Mouse (Mus musculus): ENCODE results near the gene Taf5.
A peak's percentile ranks its signal among the peaks of the same experiment; 100 is the strongest.

Taf5 gene

DNA sequence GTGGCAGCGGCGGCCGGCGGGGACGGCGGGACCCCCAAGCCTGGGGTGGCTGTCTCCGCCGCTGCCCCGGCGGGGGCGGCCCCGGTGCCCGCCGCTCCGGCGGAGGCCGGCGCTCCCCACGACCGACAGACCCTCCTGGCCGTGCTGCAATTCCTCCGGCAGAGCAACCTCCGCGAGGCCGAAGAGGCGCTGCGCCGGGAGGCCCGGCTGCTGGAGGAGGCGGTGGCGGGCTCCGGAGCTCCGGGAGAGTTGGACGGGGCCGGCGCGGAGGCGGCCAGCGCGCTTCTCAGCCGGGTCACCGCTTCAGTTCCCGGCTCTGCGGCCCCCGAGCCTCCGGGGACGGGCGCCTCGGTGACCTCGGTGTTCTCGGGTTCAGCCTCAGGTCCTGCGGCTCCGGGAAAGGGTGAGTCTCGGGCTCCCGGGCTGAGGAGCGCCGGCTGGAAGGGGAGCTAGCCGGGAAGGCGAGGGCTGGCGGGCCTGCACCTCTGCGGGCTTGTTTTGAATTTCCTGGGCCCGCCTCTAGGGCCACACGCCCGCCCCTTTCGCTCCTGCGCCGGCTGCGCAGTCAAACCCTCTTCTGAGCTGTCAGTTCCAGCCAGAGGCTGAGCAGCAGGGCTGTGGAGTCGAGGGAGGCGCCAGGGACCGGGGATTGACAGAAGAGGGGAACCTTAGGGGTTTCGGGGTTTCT, 522 bp downstream of the Taf5 start:
- peak; percentile 79 to 80 for DNase-seq

DNA sequence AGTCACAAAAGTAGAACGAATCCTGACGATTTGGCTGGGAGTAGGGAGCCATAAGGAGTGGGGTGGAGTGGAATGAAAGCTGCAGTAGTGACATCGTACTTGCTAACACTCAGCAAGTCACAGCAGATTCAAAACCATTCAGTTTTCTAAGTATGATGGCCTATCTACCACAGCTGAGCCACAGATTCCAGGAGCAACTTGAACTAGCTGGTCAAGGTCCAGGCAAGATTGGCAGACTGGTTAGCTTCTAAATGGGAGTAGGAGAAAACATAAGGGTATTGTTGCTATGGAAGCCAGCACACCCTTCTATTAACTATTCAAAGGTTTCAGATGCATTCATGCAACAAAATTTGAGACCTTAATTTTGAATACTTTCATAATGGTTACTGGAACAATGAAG, 20.7 kb downstream of the Taf5 start:
- DNase-seq: no peak

DNA sequence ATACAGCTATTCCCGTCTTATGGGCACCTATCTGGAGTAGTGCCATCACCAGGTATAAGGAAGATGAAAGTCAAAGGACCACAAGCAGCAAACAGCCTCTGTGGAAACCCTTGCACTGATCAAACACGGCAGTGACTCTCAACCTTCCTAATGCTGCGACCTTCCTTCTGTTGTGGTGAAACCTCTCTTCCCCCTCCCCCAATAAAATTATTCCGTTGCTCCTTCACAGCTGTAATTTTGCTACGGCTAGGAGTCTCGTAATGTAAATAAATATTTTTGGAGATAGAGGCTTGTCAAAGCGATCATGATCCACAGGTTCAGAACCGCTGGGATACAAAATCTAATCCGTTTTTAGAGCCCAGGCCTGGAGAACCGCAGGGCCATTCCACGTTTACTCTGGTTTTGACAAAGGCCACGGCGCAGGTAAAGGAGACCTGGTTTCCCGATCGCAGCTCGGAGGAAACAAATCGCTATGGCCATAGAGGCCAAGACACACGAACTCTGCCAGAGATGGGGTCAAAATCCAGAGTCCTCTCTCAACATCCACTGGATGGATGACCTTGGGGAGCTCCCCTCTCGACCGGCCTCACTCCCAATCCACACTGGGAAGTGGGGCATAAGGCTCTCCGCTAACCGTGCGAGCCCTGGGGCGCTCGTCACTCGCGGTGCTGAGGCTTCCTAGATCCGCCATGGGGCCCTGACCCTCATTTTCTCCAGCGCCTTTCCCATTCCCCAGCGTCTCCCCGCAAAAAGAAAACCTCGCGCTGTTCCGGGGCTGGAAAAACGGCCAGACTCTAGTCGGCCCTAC, 22.4 kb downstream of the Taf5 start:
- DNase-seq: peak; percentile 9 to 12

DNA sequence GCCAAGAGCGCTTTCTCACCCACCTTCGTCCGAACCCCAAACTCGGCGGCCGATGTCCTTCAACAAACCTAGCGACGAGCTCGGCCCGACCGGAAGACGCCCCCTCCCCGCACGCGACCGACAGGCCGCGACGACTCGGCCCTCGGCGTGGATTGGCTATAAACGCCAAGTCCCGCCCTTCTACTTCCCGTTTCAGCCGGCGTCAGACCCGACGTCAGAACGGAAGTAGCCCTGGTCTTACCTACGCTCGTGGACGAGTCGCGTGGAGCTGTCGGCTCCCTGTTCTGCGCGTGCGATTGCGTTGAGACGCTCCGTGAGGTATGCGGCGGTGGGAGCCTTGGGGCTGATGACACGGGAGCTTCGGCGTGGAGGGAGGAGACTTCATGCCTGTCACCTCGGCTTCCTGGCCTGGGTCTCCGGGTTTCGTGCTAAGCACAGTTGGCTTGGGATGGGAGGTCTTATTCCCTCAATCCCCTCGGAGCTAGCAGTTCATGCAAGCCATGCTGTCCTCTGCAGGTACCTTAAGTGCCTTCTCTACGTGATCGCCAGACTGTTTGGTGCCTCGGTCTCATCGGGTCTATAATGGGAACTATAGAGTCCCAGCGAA, 23.1 kb downstream of the Taf5 start, which contains the start of the genes Usmg5 and Pdcd11:
Gene Usmg5, minus strand, starts transcription at position 98 of the 607 bp plus-strand sequence.
Gene Pdcd11, plus strand, starts transcription at position 219 of the 607 bp plus-strand sequence.
- DNase-seq: peak; percentile 98 to 99

DNA sequence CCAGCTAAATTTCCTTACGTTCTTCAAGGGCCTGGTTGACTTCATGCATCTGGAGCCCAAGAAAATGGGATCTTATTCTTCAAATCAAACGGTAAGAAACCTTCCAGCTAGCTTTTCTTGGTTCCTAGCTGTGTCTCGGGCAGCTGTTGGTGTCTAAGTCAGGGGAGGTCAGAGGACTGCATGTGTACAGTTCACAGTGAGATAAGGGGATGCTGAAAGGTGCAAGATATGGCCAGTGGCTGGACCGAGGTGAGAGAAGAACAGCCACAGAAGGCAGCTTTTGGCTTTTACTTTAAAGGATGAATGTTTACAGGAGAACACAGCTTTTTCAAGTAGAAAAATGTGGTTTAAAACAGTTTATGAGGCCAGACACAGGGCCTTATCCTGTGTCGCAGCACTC, 33.5 kb downstream of the Taf5 start:
- no peak for DNase-seq

DNA sequence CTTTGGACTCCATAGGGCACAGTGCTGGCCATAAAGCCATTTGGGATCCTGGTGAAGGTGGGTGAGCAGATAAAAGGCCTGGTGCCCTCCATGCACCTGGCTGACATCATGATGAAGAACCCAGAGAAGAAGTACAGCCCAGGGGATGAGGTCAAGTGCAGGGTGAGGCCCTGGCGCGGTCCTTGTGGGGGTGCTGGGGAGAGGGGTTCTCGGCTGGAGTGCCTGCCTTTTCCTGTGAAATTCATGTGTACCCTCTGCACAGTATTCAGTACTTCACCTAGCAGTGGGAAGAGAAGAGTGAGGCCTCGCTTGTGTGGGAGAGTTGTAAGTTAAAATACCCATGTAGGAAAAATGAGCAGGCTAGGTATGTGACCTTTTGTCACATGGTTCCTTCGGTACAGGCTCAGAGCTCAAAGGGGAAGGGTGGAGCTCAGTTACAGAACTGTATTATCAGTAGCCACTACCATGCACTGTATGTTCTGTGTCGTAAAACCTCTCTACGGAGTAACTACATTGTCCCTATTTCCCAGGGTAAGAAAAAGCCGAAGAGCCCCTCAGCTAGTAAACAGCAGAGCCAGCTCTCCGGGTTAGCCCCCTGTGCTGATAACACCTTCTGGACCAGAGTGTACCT, 37.2 kb downstream of the Taf5 start:
- DNase-seq: no peak

DNA sequence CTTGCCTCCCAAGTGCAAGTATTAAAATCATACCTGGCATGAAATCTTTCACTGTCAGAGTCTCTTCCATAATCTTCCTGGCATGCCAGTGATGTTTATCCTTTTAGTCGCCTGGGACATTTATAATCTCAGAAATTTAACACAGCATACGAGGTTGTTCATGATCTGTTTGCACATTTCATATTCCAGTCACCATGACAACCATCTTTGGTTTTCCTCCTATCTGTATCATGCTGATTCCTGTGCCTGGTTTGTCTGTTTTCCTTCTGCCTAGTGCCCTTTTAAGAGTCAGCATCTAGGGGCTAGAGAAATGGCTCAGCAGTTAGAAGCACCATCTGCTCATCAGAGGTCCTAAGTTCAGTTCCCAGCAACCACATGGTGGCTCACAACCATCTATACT, 51.1 kb downstream of the Taf5 start:
- no peak for DNase-seq

DNA sequence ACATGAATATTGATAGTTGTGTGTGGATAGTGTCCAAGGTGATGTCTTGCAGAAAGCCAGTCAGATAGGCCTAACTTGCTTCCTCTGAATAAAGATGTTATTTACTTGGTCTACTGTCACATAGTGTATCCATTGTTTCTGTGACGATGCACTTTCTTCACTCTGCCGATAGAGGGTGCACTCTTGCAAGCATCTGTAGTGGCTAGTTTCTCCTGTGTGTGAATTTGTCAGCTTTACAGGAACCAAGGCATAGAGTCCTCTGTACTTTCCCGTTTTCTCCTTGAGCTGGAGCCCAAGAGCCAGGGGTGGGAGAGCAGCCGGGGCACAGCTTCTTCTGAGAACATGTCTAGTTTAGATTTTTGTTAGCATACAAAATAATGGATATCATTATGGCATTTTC, 53.5 kb downstream of the Taf5 start:
- DNase-seq: peak; percentile 34 to 48

DNA sequence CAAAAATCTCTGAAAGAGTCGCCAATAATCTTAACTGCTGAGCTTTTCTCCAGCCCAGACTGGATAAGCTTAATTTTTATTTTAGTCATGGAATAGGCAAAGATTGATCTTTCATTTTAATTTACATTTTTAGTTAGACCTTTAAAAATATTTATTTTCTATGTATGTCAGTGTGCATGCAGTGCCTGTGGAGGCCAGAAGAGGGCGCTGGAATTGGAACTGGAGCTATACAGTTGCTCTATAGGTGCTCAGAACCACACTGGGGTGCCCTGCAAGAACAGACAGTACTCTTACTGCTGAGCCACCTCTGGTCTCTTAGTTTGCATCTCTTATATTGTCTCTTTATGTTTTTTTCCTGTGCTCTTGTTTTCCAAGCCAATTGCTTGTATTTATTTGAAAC, 55.3 kb downstream of the Taf5 start:
- peak; percentile 37 to 66 for DNase-seq

DNA sequence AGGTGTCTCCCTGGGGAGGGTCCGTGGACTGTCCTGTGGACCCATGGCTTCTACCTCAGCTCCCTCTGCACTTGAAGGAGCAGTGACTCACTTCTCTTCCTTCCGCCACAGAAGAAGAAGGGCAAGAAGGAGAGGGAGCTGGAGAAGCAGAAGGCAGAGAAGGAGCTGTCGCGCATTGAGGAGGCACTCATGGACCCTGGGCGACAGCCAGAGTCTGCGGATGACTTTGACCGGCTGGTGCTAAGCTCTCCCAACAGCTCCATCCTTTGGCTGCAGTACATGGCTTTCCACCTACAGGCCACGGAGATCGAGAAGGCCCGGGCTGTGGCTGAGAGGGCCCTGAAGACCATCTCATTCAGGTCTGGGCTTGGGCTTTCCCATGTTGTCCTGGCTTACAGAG, 60.6 kb downstream of the Taf5 start:
- no peak for DNase-seq

DNA sequence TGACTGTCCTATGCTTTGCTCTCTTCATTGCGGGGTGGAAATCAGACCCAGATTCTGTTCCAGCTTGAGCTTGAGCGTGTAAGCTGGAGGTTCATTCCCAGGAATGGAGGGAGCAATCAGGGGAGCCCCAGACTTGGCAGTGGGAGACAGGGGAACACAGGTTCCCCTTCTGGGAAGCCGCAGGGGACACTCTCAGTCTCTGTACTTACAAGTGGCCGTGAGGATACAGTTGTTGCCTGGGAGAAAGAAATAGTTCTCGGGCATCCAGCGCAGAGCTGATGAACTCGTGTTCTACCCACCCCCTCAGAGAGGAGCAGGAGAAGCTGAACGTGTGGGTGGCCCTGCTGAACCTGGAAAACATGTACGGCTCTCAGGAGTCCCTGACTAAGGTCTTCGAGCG, 61.3 kb downstream of the Taf5 start:
- no peak for DNase-seq

DNA sequence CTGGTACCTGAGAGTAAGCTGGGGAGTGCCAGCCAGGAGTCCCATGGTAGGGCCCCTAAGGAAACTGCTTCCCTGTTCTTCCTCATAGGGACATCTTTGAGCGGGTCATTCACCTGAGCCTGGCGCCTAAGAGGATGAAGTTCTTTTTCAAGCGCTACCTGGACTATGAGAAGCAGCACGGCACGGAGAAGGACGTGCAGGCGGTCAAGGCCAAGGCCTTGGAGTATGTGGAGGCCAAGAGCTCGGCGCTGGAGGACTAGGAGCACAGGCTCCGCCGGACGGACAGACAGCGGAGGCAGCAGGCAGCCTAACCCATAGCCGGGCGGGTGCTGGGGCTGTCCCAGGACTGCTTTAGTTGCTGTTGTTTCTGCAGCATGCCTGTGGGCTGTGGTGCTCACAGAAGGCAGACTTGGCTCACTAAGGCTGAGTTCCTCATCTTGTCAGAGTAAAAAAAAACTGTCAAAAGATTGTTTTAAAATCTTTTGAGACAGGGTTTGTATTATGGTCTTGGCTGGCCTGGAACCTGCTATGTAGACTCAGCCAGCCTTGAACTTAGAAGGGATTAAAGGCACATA, 63.1 kb downstream of the Taf5 start:
- no peak for DNase-seq
